Mouse (Mus musculus): ENCODE results near the gene Polr3e. TPM values are rescaled to one million over a fixed set of nuclear protein-coding genes. Genes with fewer than 3 reads are reported as not detected.
"Not testable (repeated sequence)": the region's sequence is repeated elsewhere in the genome, so short reads cannot be mapped to it uniquely, and the experiment has no call there.

The Polr3e gene
- polyA plus RNA-seq, 1 experiment from 2014 or later: 9.3 TPM

DNA sequence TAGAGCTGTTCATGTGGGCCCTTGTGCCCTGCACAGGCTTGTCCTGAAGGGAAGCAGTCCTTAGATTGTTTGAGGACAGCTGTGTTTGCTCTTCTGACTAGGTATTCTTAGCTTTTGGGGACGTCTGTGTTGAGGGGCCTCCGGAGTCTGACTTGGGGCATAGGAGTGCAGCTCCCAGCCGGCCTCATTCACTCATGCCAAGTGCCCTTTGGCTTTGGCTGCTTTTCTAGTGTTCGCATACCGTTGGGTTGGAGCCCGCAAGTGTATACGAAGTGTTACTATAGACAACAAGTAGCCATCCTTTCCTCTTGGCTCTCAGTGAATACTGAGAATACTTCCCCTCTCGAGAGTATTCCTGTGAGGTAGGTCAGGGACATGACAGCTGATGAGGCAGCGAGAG lies 20.7 kb downstream of the Polr3e start:
- Histone ChIP-seq H3K4me1 (ENCODE audit: insufficient read depth) (no peaks in the 10 kb centered on the region), H3K27me3 (ENCODE audit: insufficient read depth, low read length) (no peaks in the 10 kb centered on the region), H3K36me3 (replicated peaks; ENCODE audit: insufficient read depth, low read length) (peaks cover 65% of the 10 kb centered on the region), H3K4me2 (ENCODE audit: low read depth, low read length) (no peak overlapping the region), H3K9ac (replicated peaks) (no peak overlapping the region), H3K4me3 (ENCODE audit: low read depth, low read length) (no peak overlapping the region), H3K27ac (ENCODE audit: low read depth) (no peak overlapping the region), H3K9me3 (ENCODE audit: low read length) (no peaks in the 10 kb centered on the region)
- no peak for ATAC-seq
- 87% methylated on average over 9 of the region's 9 CpGs for WGBS (ENCODE audit: insufficient replicate concordance)
- TF ChIP-seq CTCF (IDR thresholded peaks at IDR 0.05; ENCODE audit: low read depth): no peak
- no peak for TF ChIP-seq EP300 (IDR thresholded peaks at IDR 0.05; ENCODE audit: low read depth)
- no peak for DNase-seq

- H3K27me3 ChIP-seq (ENCODE audit: insufficient read depth, low read length): no peaks in the 10 kb centered on the region
- H3K27ac ChIP-seq (ENCODE audit: low read depth): no peak overlapping the region
- no peaks in the 10 kb centered on the region for H3K4me1 ChIP-seq (ENCODE audit: insufficient read depth)
- DNase-seq: no peak
- H3K4me3 ChIP-seq (ENCODE audit: low read depth, low read length): no peak overlapping the region
- TF ChIP-seq CTCF (IDR thresholded peaks at IDR 0.05; ENCODE audit: low read depth) (no peak), EP300 (IDR thresholded peaks at IDR 0.05; ENCODE audit: low read depth) (no peak)
- no peaks in the 10 kb centered on the region for H3K9me3 ChIP-seq (ENCODE audit: low read length)
- no peak overlapping the region for H3K4me2 ChIP-seq (ENCODE audit: low read depth, low read length)
- no peak; the same call in 1 of the 2 replicates for ATAC-seq
- H3K9ac ChIP-seq (replicated peaks): no peak overlapping the region
- 87% methylated on average over 12 of the region's 12 CpGs for WGBS (ENCODE audit: insufficient replicate concordance)
- peaks cover 70% of the 10 kb centered on the region for H3K36me3 ChIP-seq (replicated peaks; ENCODE audit: insufficient read depth, low read length)
Measured at GRCm38 (mm10) chr7:120940343-120940742, 22.8 kb downstream of the Polr3e start.

GRCm38 (mm10) chr7:120941214-120941613 lies 23.7 kb downstream of the Polr3e start:
- Histone ChIP-seq H3K4me2 (ENCODE audit: low read depth, low read length) (no peak overlapping the region), H3K4me1 (ENCODE audit: insufficient read depth) (no peaks in the 10 kb centered on the region), H3K9ac (replicated peaks) (no peak overlapping the region), H3K36me3 (replicated peaks; ENCODE audit: insufficient read depth, low read length) (peaks cover 74% of the 10 kb centered on the region), H3K27ac (ENCODE audit: low read depth) (no peak overlapping the region), H3K4me3 (ENCODE audit: low read depth, low read length) (no peak overlapping the region), H3K27me3 (ENCODE audit: insufficient read depth, low read length) (no peaks in the 10 kb centered on the region), H3K9me3 (ENCODE audit: low read length) (no peaks in the 10 kb centered on the region)
- WGBS (ENCODE audit: insufficient replicate concordance): 87% methylated on average over 6 of the region's 6 CpGs
- ATAC-seq (no peak), DNase-seq (no peak)
- TF ChIP-seq EP300 (IDR thresholded peaks at IDR 0.05; ENCODE audit: low read depth) (no peak), CTCF (IDR thresholded peaks at IDR 0.05; ENCODE audit: low read depth) (no peak)

GRCm38 (mm10) chr7:120942506-120942905 lies 25.0 kb downstream of the Polr3e start:
- Histone ChIP-seq H3K9me3 (ENCODE audit: low read length) (no peaks in the 10 kb centered on the region), H3K4me1 (ENCODE audit: insufficient read depth) (no peaks in the 10 kb centered on the region), H3K9ac (replicated peaks) (no peak overlapping the region), H3K36me3 (replicated peaks; ENCODE audit: insufficient read depth, low read length) (peaks cover 65% of the 10 kb centered on the region), H3K27me3 (ENCODE audit: insufficient read depth, low read length) (no peaks in the 10 kb centered on the region), H3K27ac (ENCODE audit: low read depth) (no peak overlapping the region), H3K4me3 (ENCODE audit: low read depth, low read length) (no peak overlapping the region), H3K4me2 (ENCODE audit: low read depth, low read length) (no peak overlapping the region)
- TF ChIP-seq CTCF (IDR thresholded peaks at IDR 0.05; ENCODE audit: low read depth): no peak
- no peak for TF ChIP-seq EP300 (IDR thresholded peaks at IDR 0.05; ENCODE audit: low read depth)
- DNase-seq (no peak), ATAC-seq (no peak)
- WGBS (ENCODE audit: insufficient replicate concordance): 74% methylated on average over 1 of the region's 1 CpGs

DNA sequence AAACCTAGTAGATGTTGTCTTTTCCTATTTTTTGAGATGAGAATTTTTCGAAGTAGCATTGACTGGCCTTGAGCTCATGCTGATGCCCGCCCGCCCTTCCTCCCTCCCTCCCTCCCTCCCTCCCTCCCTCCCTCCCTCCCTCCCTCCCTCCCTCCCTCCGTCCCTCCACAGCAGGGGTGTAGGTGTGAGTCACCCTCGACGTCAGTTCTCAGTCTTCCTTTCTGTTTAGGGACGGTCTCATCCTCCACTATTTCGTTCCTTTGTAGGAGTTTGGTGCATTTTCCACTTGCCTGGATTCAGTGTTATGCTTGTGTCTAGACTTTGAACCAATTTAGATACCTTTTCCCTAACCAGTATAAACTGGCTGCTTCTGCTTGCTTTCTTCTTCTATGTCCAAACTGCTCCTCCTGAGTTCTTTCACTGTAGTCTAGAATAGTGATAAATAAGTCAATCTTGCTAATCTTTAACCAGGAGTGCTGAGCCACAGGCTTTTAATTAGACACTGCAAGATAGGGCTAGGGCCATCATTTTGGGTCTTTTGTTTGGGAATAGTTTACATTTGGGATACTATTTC lies 26.5 kb downstream of the Polr3e start:
- DNase-seq (no peak), ATAC-seq (no peak)
- 67% methylated on average over 5 of the region's 8 CpGs for WGBS (ENCODE audit: insufficient replicate concordance)
- Histone ChIP-seq H3K27ac (ENCODE audit: low read depth) (no peak overlapping the region), H3K27me3 (ENCODE audit: insufficient read depth, low read length) (no peaks in the 10 kb centered on the region), H3K36me3 (replicated peaks; ENCODE audit: insufficient read depth, low read length) (peaks cover 50% of the 10 kb centered on the region), H3K9ac (replicated peaks) (no peak overlapping the region), H3K4me2 (ENCODE audit: low read depth, low read length) (no peak overlapping the region), H3K4me3 (ENCODE audit: low read depth, low read length) (no peak overlapping the region), H3K9me3 (ENCODE audit: low read length) (no peaks in the 10 kb centered on the region), H3K4me1 (ENCODE audit: insufficient read depth) (no peaks in the 10 kb centered on the region)
- TF ChIP-seq EP300 (IDR thresholded peaks at IDR 0.05; ENCODE audit: low read depth): no peak
- no peak for TF ChIP-seq CTCF (IDR thresholded peaks at IDR 0.05; ENCODE audit: low read depth)

GRCm38 (mm10) chr7:120953591-120953990 lies 36.0 kb downstream of the Polr3e start:
- H3K27me3 ChIP-seq (ENCODE audit: insufficient read depth, low read length); H3K9me3 ChIP-seq (ENCODE audit: low read length); H3K4me2 ChIP-seq (ENCODE audit: low read depth, low read length); H3K9ac ChIP-seq (replicated peaks); H3K4me3 ChIP-seq (ENCODE audit: low read depth, low read length); H3K4me1 ChIP-seq (ENCODE audit: insufficient read depth); H3K27ac ChIP-seq (ENCODE audit: low read depth); ATAC-seq; DNase-seq: not testable (repeated sequence)
- peaks cover 33% of the 10 kb centered on the region for H3K36me3 ChIP-seq (replicated peaks; ENCODE audit: insufficient read depth, low read length)
- WGBS (ENCODE audit: insufficient replicate concordance): 84% methylated on average over 7 of the region's 7 CpGs

- ATAC-seq (no peak), DNase-seq (no peak)
- H3K9ac ChIP-seq (replicated peaks): no peak overlapping the region
- H3K27ac ChIP-seq (ENCODE audit: low read depth): no peak overlapping the region
- H3K27me3 ChIP-seq (ENCODE audit: insufficient read depth, low read length): no peaks in the 10 kb centered on the region
- TF ChIP-seq CTCF (IDR thresholded peaks at IDR 0.05; ENCODE audit: low read depth): no peak
- no peak for TF ChIP-seq EP300 (IDR thresholded peaks at IDR 0.05; ENCODE audit: low read depth)
- H3K36me3 ChIP-seq (replicated peaks; ENCODE audit: insufficient read depth, low read length): peaks cover 46% of the 10 kb centered on the region
- H3K9me3 ChIP-seq (ENCODE audit: low read length): no peaks in the 10 kb centered on the region
- WGBS (ENCODE audit: insufficient replicate concordance): 90% methylated on average over 2 of the region's 2 CpGs
- no peaks in the 10 kb centered on the region for H3K4me1 ChIP-seq (ENCODE audit: insufficient read depth)
- H3K4me2 ChIP-seq (ENCODE audit: low read depth, low read length): no peak overlapping the region
- no peak overlapping the region for H3K4me3 ChIP-seq (ENCODE audit: low read depth, low read length)
Measured at GRCm38 (mm10) chr7:120960116-120960515, 42.6 kb downstream of the Polr3e start.

All from liver, postnatal 0 days (tissue).